Mouse (Mus musculus) G1E (cell line): ENCODE results near the gene Bcar3. TPM values are rescaled to one million over a fixed set of nuclear protein-coding genes. Genes with fewer than 3 reads are reported as not detected.

Experiments
- ATAC-seq: 2 replicates; pipeline ENCODE4 v1.8.0; 2016; ENCODE audit warnings: mild to moderate bottlenecking; ENCODE audit not compliant: insufficient number of reproducible peaks, poor library complexity, low FRiP score, severe bottlenecking; ENCODE audit errors: extremely low read depth
- DNase-seq: peaks from one replicate; pipeline ENCODE4 v3.0.0; 2012; ENCODE audit warnings: low spot score
- H3K27me3 ChIP-seq: 2 replicates; pipeline ENCODE4 v1.6.1; 2012; ENCODE audit warnings: mild to moderate bottlenecking, low read length, inconsistent platforms; ENCODE audit not compliant: insufficient read depth
- H3K36me3 ChIP-seq: replicated peaks from 2 replicates; pipeline ENCODE3; 2012; ENCODE audit warnings: mild to moderate bottlenecking, inconsistent platforms
- H3K4me1 ChIP-seq: 2 replicates; pipeline ENCODE4 v1.6.1; 2012; ENCODE audit warnings: low read depth, low read length, inconsistent platforms, mixed read lengths; ENCODE audit not compliant: insufficient read depth
- H3K4me3 ChIP-seq: 2 replicates; pipeline ENCODE4 v1.5.1; 2012; ENCODE audit warnings: low read depth, mild to moderate bottlenecking, inconsistent platforms, low read length, moderate library complexity, mixed read lengths
- H3K9me3 ChIP-seq: replicated peaks from 2 replicates; pipeline ENCODE4 v1.6.1; 2012; ENCODE audit warnings: inconsistent platforms
- CTCF ChIP-seq: IDR thresholded peaks from 2 replicates; pipeline ENCODE4 v1.5.1; 2012; ENCODE audit warnings: low read depth, low read length, inconsistent platforms, mixed read lengths
- GATA1 ChIP-seq: IDR thresholded peaks from 2 replicates; pipeline ENCODE4 v1.6.1; 2012; ENCODE audit warnings: borderline replicate concordance, low read length, inconsistent platforms, mixed read lengths
- GATA2 ChIP-seq: IDR thresholded peaks from 2 replicates; pipeline ENCODE4 v1.6.1; 2012; ENCODE audit warnings: low read depth, low read length, inconsistent platforms, borderline replicate concordance
- POLR2AphosphoS5 ChIP-seq: IDR thresholded peaks from 2 replicates; pipeline ENCODE4 v1.6.1; 2012; ENCODE audit warnings: low read depth, low read length, inconsistent platforms; ENCODE audit not compliant: insufficient replicate concordance
- TAL1 ChIP-seq: conservative IDR thresholded peaks from 2 replicates; pipeline ENCODE4 v1.6.1; 2012; ENCODE audit warnings: low read depth, low read length, inconsistent platforms, mixed read lengths
- polyA plus RNA-seq: library from polyadenylated mRNA; stranded (reverse); fragments of >175 nt; gene quantifications from 2 replicates; pipeline ENCODE4 v1.2.3, GENCODE M21; 2012
- total RNA-seq, 2 experiments: library from RNA; stranded (forward) in 1 of 2; stranded (reverse) in 1 of 2; fragments of 200-1000 nt in 1 of 2; fragments of >200 nt in 1 of 2; fragmentation: Nextera tagmentation in 1 of 2; gene quantifications; 2 replicates each; pipeline ENCODE4 v1.2.3; 2014 to 2017

The Bcar3 gene
- total and polyA plus RNA-seq, 3 experiments, result 0.27 TPM; not detected in 2

- Histone ChIP-seq H3K36me3 (no peaks in the 10 kb centered on the region), H3K27me3 (peaks cover 4% of the 10 kb centered on the region), H3K4me3 (no peak overlapping the region), H3K4me1 (no peaks in the 10 kb centered on the region), H3K9me3 (no peaks in the 10 kb centered on the region)
- no peak for DNase-seq
- no peak for TF ChIP-seq CTCF
- no peak for ATAC-seq
Observed at GRCm38 (mm10) chr3:122352801-122353200, 58.9 kb downstream of the Bcar3 start.

- Histone ChIP-seq H3K4me3 (no peak overlapping the region), H3K36me3 (no peaks in the 10 kb centered on the region), H3K9me3 (no peaks in the 10 kb centered on the region), H3K27me3 (0 out of 2 replicates have a peak, but pooled peaks cover 2% of the 10 kb centered on the region), H3K4me1 (no peaks in the 10 kb centered on the region)
- ATAC-seq (no peak), DNase-seq (no peak)
- no peak for TF ChIP-seq TAL1
Observed at GRCm38 (mm10) chr3:122359426-122359825, 65.5 kb downstream of the Bcar3 start.

GRCm38 (mm10) chr3:122359954-122360353, 66.0 kb downstream of the Bcar3 start:
- H3K27me3 ChIP-seq, result 0 out of 2 replicates have a peak, but pooled peaks cover 2% of the 10 kb centered on the region
- no peaks in the 10 kb centered on the region for H3K4me1 ChIP-seq
- DNase-seq (no peak), ATAC-seq (no peak)
- no peak overlapping the region for H3K4me3 ChIP-seq
- no peaks in the 10 kb centered on the region for H3K9me3 ChIP-seq
- TF ChIP-seq GATA1, result no peak
- TF ChIP-seq GATA2, result no peak
- TF ChIP-seq CTCF, result no peak
- no peak for TF ChIP-seq POLR2AphosphoS5
- no peak for TF ChIP-seq TAL1
- H3K36me3 ChIP-seq, result no peaks in the 10 kb centered on the region

- Histone ChIP-seq H3K27me3 (0 out of 2 replicates have a peak, but pooled peaks cover 4% of the 10 kb centered on the region), H3K9me3 (no peaks in the 10 kb centered on the region), H3K36me3 (no peaks in the 10 kb centered on the region), H3K4me1 (no peaks in the 10 kb centered on the region), H3K4me3 (no peak overlapping the region)
- no peak for TF ChIP-seq POLR2AphosphoS5
- no peak for TF ChIP-seq GATA1
- no peak for TF ChIP-seq TAL1
- TF ChIP-seq GATA2, result no peak
- no peak for TF ChIP-seq CTCF
- ATAC-seq (no peak), DNase-seq (no peak)
Observed at GRCm38 (mm10) chr3:122360721-122361138, 66.8 kb downstream of the Bcar3 start.

GRCm38 (mm10) chr3:122362719-122363118, 68.8 kb downstream of the Bcar3 start:
- ATAC-seq (no peak), DNase-seq (no peak)
- H3K4me3 ChIP-seq, result no peak overlapping the region
- H3K4me1 ChIP-seq, result no peaks in the 10 kb centered on the region
- no peaks in the 10 kb centered on the region for H3K9me3 ChIP-seq
- 0 out of 2 replicates have a peak, but pooled peaks cover 4% of the 10 kb centered on the region for H3K27me3 ChIP-seq
- H3K36me3 ChIP-seq, result no peaks in the 10 kb centered on the region
- TF ChIP-seq TAL1 (no peak), CTCF (no peak), GATA2 (no peak), GATA1 (no peak), POLR2AphosphoS5 (no peak)

GRCm38 (mm10) chr3:122364565-122364964, 70.6 kb downstream of the Bcar3 start:
- Histone ChIP-seq H3K27me3 (0 out of 2 replicates have a peak, but pooled peaks cover 4% of the 10 kb centered on the region), H3K4me1 (no peaks in the 10 kb centered on the region), H3K36me3 (no peaks in the 10 kb centered on the region), H3K9me3 (no peaks in the 10 kb centered on the region), H3K4me3 (no peak overlapping the region)
- TF ChIP-seq POLR2AphosphoS5 (no peak), GATA2 (no peak), CTCF (no peak), TAL1 (no peak), GATA1 (no peak)
- DNase-seq (no peak), ATAC-seq (no peak)

- no peak for TF ChIP-seq GATA1
- TF ChIP-seq POLR2AphosphoS5, result no peak
- TF ChIP-seq GATA2, result no peak
- TF ChIP-seq TAL1, result no peak
- TF ChIP-seq CTCF, result no peak
- ATAC-seq (no peak), DNase-seq (no peak)
- no peaks in the 10 kb centered on the region for H3K4me1 ChIP-seq
- H3K36me3 ChIP-seq, result no peaks in the 10 kb centered on the region
- H3K9me3 ChIP-seq, result no peaks in the 10 kb centered on the region
- H3K27me3 ChIP-seq, result 0 out of 2 replicates have a peak, but pooled peaks cover 4% of the 10 kb centered on the region
- H3K4me3 ChIP-seq, result no peak overlapping the region
Observed at GRCm38 (mm10) chr3:122365326-122365725, 71.4 kb downstream of the Bcar3 start.
